Mouse (Mus musculus): Measurements from ENCODE around the gene Myb. TPM values are rescaled to one million over a fixed set of nuclear protein-coding genes. Genes with fewer than 3 reads are reported as not detected.

Myb gene
- total RNA-seq, 2 experiments from 2014 or later = 0.63 to 1.1 TPM

- DNase-seq (ENCODE audit: low spot score in 2 of 2) = no peak
Observed at GRCm38 (mm10) chr10:21135297-21135696, 25.5 kb downstream of the Myb start.

DNA sequence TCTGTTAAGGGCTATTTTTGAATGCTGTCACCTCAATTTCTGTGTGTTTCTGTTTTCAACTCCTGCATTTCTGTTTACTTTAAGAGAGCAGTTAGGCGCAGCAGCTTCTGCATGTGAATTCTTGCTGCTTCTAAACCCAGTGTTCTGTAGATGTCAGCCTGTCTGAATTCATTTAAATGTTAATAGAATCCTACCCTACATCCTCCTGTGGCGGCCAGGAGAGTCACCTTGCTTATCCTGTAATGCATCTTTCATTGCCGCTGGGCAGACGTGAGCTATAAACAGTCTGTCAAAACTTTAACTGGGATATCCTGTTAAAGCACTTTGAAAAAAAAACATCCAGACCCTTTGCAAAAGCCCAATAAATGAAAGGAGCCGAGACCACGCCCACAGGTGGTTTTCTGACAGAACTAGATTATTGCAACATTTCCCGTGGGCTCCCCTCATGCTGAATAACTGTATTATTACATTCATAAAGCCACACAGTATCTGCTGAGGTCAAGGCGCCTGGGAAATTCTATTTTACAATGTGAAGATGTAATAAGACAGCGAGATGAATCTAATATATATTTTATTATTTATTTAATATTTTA is 29.8 kb downstream of the Myb start:
- DNase-seq (ENCODE audit: low spot score in 2 of 2) = no peak

GRCm38 (mm10) chr10:21128086-21128611 is 32.6 kb downstream of the Myb start:
- DNase-seq (ENCODE audit: low spot score in 2 of 2) = no peak

- no peak for DNase-seq (ENCODE audit: low spot score in 2 of 2)
Observed at GRCm38 (mm10) chr10:21118341-21118740, 42.4 kb downstream of the Myb start.

GRCm38 (mm10) chr10:21114459-21114858 is 46.3 kb downstream of the Myb start:
- no peak for DNase-seq (ENCODE audit: low spot score in 2 of 2)

GRCm38 (mm10) chr10:21112689-21113088 is 48.1 kb downstream of the Myb start:
- DNase-seq (ENCODE audit: low spot score in 2 of 2) = no peak

DNA sequence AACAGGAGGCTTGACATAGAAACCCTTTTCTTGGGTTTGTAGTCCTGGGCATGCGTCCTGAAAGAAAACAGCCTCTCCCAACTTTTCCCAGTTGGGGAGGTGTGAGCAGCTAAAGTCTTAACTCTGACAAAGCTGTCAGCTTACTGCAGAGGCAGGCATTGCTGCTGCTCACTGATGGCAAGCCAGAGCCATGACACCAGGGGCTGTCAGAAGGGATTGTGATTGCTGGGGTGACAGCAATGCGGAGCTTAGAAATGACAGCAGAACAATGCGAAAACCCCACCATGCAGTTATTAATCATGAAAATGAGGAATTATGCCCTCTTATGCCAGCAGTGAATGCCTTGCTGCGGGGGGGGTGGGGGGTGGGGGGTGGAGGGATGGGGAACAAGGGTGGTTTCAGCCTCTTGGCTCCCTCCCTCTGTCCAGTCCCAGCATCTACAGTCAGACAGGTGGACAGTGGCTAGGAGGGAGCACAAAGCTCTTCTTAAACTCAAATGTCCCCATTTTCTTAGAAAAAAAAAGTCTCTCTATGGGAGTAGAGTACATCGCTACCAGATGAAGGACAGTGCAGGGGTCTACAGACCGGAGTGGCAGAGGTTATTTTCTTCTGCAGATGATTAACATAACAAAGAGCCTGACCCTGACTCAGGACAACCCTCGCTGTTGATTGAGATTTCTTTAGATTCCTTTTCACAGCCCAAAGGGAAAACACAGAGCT is 51.3 kb downstream of the Myb start:
- no peak for DNase-seq (ENCODE audit: low spot score in 2 of 2)

DNA sequence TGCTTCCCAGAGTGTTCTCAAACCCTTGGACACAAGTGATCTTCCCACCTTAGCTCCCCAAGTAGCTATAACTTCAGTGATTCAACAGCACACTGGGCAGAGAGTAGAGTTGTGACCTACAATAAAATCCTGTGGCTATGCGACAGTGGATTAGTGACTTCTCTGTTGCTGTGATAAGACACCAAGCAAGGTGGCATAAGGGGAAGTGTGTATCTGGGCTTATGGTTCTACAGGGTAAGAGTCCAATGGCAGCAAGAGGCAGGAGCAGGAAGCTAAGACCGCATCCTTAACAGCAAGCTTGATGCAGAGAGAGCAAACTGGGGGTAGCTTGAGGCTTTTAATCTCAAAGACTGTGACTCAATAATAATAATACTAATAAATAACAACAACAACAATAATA is 52.0 kb downstream of the Myb start:
- DNase-seq (ENCODE audit: low spot score in 2 of 2) = no peak

DNA sequence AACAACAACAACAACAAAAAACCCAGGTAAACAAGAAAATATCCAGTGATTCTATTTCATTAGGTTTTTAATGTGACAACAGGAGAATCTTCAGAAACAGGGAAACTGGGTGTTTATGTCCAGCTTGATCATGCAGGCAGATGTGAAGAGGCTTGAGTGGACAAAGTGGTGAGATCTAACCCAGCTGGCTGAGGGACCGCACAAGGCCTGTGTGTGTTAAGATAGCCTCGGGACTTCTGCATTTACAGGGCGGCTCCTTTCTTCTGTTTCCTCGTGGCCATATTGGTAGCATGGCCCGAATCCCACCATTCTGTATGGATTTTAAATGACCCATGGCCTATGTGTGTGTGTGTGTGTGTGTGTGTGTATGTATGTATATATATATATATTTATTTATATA is 52.6 kb downstream of the Myb start:
- DNase-seq (ENCODE audit: low spot score in 2 of 2) = no peak

- DNase-seq (ENCODE audit: low spot score in 2 of 2) = no peak
Observed at GRCm38 (mm10) chr10:21105206-21105605, 55.6 kb downstream of the Myb start.

DNA sequence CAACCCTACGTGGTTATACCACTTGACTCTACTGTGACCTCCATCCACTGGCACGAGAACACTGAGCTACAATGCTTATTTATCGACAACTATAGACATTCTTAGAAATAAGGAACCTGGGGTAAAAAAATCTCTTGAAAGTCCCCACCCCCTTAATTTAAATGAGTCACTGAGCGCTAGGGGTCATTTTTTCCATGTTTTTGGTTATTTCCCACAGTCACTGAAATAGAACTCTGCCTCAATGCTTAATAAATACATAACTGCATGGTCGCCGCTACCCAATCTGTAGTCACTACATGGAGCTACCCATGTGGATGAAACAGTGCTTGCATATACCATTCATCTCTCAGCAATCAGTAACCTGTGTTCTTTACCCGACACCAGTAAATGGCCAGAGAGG is 58.1 kb downstream of the Myb start:
- no peak for DNase-seq (ENCODE audit: low spot score in 2 of 2)

DNA sequence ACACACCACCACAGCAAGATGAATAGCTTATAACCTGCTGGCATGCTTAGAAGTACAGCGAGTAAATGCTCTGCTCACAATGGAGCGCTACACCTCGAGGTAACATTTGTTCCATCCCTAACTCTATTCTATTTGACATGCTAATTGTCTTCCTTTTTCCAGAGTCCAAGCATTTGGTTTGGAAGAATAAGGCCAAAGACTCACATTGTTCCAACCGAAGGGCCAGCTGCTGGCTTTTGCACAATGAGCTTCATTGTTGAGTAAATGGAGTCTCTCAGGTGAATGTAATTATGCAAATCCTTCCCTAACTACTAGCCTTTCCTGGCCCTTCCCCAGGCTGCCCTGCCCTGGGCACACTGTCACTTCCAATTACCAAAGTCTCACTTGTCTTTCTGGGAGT is 58.8 kb downstream of the Myb start:
- DNase-seq (ENCODE audit: low spot score in 2 of 2) = no peak

GRCm38 (mm10) chr10:21100646-21101249 is 60.0 kb downstream of the Myb start:
- DNase-seq (ENCODE audit: low spot score in 2 of 2) = no peak

- no peak for DNase-seq (ENCODE audit: low spot score in 2 of 2)
Observed at GRCm38 (mm10) chr10:21099515-21099914, 61.3 kb downstream of the Myb start.

DNA sequence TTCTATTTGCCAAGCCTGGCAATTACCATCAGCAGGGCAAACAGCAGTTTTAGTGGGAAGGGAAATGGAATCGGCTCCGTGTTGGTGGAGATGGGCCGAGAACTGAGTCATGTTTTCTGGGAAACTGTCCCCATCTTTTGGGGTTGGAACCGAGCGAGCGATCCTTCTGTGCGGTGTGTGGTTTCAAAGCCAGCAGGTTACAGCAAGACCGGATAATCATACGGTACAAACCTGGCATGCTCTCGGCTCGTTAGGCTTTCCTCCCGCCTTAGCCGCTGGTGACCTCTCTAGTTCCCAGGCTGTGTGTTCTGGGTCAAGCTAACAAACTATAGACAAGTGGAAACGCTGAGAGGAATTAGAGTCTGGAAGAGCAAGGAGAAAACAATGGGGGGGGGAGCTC is 65.2 kb downstream of the Myb start:
- no peak for DNase-seq (ENCODE audit: low spot score in 2 of 2)

- DNase-seq (ENCODE audit: low spot score in 2 of 2) = no peak
Observed at GRCm38 (mm10) chr10:21094896-21095295, 65.9 kb downstream of the Myb start.

- no peak for DNase-seq (ENCODE audit: low spot score in 2 of 2)
Observed at GRCm38 (mm10) chr10:21093301-21093700, 67.5 kb downstream of the Myb start.

DNA sequence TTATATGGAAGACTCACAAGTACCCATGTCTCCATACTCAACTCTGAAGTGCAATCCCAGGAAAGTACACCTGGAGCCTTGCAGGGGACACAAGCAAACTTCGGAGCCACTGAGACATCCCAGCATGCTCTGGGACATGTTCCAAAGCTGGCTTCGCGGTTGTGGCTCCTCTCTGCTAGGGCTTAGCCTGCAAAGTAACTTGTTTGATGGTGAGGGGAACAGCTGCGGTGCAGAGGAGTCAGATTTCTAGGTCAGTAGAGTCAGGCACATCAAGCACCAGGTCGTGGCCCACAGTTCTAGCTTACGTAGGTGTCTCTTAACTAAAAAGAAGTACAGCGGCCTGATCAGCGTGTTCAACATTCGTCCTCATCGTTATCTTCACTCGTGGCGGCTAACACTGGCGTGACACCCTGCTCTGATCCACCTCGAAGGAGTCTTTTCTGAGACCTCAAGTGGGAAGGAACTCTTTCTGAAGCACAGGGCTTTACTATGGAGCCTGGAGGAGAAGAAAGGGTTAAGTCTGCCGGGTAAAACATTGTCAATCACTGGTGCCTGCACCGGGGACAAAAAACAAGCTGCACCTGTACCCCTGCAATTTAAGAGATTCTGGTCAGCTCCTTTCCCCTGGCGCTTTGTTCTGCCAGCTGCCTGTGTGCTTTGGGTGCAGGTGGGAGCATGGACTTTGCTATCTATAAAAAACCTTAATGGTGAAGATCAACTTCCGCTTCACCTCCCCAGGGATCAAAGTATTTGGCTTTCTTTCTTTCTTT is 68.1 kb downstream of the Myb start:
- DNase-seq (ENCODE audit: low spot score in 2 of 2) = no peak

DNA sequence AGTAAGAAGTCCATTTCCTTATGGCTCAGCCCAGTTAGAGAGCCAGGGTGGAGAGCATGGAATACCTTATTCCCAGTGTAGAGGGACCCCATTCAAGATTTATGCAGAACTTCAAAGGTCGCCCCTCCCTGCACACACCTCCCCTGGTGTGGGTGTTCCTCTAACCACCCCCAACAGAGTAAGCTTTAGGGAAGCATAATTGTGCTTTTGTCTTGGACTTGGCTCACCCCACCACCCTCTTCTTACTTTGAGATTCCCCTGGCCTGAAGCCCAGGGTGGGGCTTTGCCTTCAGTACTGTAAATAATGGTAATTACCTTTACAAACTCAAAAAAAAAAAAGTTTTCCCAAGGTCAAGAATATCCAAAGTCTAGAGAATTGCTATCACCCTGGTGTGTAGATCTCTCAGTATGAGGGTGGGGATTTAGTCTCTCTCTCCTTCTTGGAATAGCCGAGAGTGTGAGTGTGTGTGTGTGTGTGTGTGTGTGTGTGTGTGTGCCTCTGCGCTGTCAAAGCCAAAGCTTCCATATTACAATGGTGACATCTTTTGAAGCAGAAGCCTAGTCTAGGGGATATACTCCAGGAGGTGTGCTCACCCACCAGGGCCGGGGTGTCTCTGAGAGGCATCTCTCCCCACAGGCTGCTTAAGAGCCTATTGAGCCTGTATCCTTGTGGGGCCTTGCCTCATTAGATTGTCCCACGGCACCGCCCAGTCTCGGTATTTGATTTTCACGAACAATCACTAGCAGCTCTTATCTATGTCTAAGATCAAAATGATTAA is 69.7 kb downstream of the Myb start:
- DNase-seq (ENCODE audit: low spot score in 2 of 2) = no peak

- DNase-seq (ENCODE audit: low spot score in 2 of 2) = no peak
Observed at GRCm38 (mm10) chr10:21089541-21089940, 71.2 kb downstream of the Myb start.
